Mouse (Mus musculus) left cerebral cortex, adult 8-10 months (tissue): ENCODE results near the gene Mindy3. TPM values are rescaled to one million over a fixed set of nuclear protein-coding genes. Genes with fewer than 3 reads are reported as not detected.
A peak's percentile ranks its signal among the peaks of the same experiment; 100 is the strongest.

Experiments used
- DNase-seq, 2 experiments: peaks; one replicate each; pipeline ENCODE4 v3.0.0; 2022; ENCODE audit warnings: low spot score in 2 of 2
- total RNA-seq, 4 experiments: library from RNA; stranded (reverse); gene quantifications; 2 replicates each; pipeline ENCODE4 v1.2.4; 2022

Mindy3 gene
- total RNA-seq, 4 experiments from 2014 or later, result 49.8 to 64.0 (median 53.7) TPM

DNA sequence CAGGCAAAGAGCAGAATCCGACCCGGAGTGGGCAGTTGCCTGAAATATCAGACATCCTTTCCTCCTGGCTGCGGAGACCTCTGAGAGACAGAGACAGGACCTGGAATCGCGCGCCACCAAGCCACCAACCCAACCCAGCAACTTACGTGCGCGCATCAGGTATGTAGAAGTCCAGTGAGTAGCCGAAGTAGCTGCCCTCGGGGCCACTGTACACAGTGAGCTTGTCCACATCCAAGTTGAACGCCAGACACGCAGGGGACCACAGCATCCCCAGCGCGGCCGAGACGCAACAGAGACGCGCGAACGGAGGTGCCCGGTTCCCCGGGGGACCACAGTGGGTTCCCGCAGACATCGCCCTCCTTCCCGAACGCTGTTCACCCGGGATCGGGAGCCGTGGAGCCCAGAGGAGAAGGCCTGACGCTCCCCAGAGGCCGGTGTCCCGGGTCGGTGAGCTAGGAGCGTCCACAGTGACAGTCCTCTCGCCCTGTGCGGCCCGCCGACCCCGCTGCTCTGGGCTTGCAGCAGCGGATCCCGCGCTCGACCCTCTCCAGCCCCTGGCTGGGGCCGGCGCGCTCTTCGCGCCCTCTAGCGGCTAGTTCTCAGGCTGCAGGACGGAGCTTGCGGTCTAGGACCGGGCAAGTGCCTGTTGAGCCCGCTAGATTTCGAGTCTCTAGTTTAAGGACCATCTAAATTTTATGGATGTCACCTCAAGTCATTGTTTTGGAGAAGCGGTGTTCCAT, 117.7 kb downstream of the Mindy3 start, which contains the start of gene Itga8:
TSS of gene Itga8 (minus strand) at position 492 of the 740 bp plus-strand sequence.
- peak; percentile 30 to 78 for DNase-seq

DNA sequence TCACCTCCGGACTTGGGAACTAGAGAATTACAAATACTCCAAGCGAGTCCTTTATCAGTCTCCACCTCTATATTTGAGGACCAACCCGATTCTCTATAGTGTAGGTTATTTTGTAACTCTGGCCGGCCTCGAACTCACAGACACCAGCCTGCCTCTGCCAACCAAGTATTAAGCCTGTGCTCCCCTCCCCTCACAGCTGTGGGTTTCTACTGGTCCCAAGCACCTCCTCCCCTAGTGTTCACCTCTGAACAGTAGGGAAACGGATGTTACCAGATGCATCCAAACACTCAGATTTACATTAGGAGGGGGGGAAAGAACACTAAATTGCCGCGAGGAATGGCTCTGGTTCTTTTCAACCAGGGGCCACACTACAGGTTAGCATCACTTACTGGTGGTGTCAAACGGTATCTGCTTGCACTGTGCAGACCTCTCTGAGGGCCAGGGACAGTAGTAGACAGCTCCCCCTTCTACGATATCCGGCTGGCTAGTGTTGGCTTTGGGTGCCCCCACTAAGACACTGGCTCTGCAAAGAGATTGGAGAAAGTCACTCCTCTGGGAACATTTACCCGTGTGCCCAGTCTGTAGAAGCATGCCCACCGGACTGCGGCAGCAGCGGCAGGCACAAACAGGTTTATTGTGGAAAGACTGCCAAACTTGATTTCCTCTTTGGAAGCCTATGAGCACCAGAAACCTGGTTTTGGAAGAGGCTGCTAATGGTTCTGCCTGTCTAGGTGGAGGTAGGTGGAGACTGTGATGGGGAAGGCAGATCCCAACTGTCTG, 118.6 kb downstream of the Mindy3 start:
- DNase-seq, result no peak

GRCm38 (mm10) chr2:12297287-12297686, 122.0 kb downstream of the Mindy3 start:
- DNase-seq, result no peak

Other genes starting within 250 kb of the Mindy3 start
- 1 to 10 TPM; 9.1 to 9.3 (median 9.2) TPM for gene Itga8, start 117.5 kb downstream of the Mindy3 start, total RNA-seq